Mouse (Mus musculus) ovary, postnatal 14 days (tissue): ENCODE results near the gene Olfr385.
"Not testable (repeated sequence)": the region's sequence is repeated elsewhere in the genome, so short reads cannot be mapped to it uniquely, and the experiment has no call there.

Experiments
- DNase-seq: peaks from one replicate; pipeline ENCODE4 v3.0.0; 2022; ENCODE audit warnings: low spot score

Gene Olfr385

DNA sequence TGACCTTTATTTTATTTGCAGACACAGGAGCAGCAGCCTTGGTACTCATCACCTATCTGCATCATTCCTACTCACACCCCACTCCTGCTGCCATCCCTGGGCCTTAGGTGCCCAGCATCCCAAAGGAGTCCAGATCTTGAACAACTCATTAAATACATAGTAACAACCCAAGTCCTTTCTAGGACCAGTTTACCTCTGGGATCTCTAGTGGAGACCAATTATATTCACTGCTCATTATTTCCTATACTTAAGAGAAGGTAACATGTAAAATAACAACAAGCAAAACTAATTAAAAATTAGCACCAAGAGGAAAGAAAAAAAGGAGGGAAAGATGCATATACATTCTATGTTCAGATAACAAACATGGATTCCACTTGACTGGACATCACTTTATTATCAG is at the start of gene Olfr385:
TSS of gene Olfr385 (minus strand) at position 101 of the 400 bp plus-strand sequence.
- DNase-seq: no peak

DNA sequence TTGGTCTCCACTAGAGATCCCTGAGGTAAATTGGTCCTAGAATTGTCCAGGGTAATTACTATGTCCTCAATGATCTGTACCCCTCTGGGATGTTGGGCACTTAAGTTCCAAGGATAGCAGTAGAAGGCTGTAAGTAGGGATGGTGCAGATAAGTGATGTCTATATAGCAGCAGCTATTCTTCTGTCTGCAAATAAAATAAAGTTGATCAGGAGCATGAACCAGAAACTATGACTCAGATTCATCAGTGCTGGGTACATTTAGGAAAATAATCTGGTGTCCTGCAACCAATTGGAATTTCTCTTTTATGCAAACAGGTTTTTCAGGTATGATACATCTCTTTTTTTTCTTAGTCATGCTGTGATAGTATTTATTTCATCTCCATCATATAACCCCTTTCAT is 5.5 kb upstream of the Olfr385 start, which contains the start of gene Olfr384:
TSS of gene Olfr384 (plus strand) at position 301 of the 400 bp plus-strand sequence.
- no peak for DNase-seq

DNA sequence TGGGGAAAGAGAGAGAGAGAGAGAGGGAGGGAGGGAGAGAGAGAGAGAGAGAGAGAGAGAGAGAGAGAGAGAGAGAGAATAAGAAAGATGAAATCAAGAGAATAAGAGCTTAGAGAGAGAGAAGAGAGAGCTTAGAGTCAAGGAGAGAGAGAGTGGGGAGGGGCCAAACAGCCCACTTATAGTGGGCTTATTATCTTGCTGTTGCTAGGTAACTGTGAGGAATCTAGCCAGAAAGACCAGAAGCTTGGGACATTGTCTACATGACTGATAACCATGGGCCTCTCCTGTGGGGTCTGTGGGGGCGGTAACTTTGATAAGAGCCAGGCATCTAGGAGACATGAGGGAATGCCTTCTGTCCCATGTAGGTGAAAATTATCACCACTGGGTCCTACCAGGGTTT is 9.6 kb downstream of the Olfr385 start:
- not testable (repeated sequence) for DNase-seq

GRCm38 (mm10) chr11:73579871-73580270 is 12.9 kb downstream of the Olfr385 start:
- no peak for DNase-seq
